Mouse (Mus musculus) intestine, embryonic 16.5 days (tissue): ENCODE measurements at regions not wholly inside any gene's neighbourhood (a gene's known extent, or its start where the extent isn't known, plus 50 kb on each side); places are given as distances from the start of the nearest gene placed in this dataset.

ENCODE experiments used
- ATAC-seq: fragments of 200-750 bp; cut with Nextera tagmentation; 2 replicates; pipeline ENCODE4 v1.8.0; 2017; ENCODE audit warnings: moderate TSS enrichment, moderate library complexity
- H3K27ac ChIP-seq: fragments of 300-500 bp; sonication (generic); 2 replicates; pipeline ENCODE4 v1.5.1; 2014; ENCODE audit warnings: mild to moderate bottlenecking, low read length
- H3K27me3 ChIP-seq: fragments of 300-500 bp; sonication (generic); replicated peaks from 2 replicates; pipeline ENCODE4 v1.6.1; 2014; ENCODE audit warnings: low read length, control low read depth, mixed read lengths; ENCODE audit not compliant: control insufficient read depth, insufficient read depth
- H3K36me3 ChIP-seq: fragments of 300-500 bp; sonication (generic); 2 replicates; pipeline ENCODE4 v1.6.1; 2014; ENCODE audit warnings: low read length, control low read depth; ENCODE audit not compliant: control insufficient read depth, insufficient read depth
- H3K4me1 ChIP-seq: fragments of 300-500 bp; sonication (generic); 2 replicates; pipeline ENCODE4 v1.6.1; 2014; ENCODE audit warnings: low read length, control low read depth, mixed read lengths; ENCODE audit not compliant: control insufficient read depth, insufficient read depth
- H3K4me2 ChIP-seq: fragments of 300-500 bp; sonication (generic); 2 replicates; pipeline ENCODE4 v1.6.1; 2014; ENCODE audit warnings: low read depth, low read length, control low read depth
- H3K4me3 ChIP-seq: fragments of 300-500 bp; sonication (generic); 2 replicates; pipeline ENCODE4 v1.5.1; 2014; ENCODE audit warnings: mild to moderate bottlenecking, low read length
- H3K9ac ChIP-seq: fragments of 300-500 bp; sonication (generic); 2 replicates; pipeline ENCODE4 v1.6.1; 2014; ENCODE audit warnings: low read depth, low read length
- H3K9me3 ChIP-seq: fragments of 300-500 bp; sonication (generic); 2 replicates; pipeline ENCODE4 v1.6.1; 2016; ENCODE audit warnings: low read length, control low read depth; ENCODE audit not compliant: control insufficient read depth
- WGBS: fragments of 180-500 bp; shearing (Covaris S2); extraction: QIAGEN DNeasy Blood & Tissue Kit; methylation state at CpG from one replicate; pipeline ENCODE4 v1.1.7; 2014; 5-methylcytosine and 5-hydroxymethylcytosine counted together

GRCm38 (mm10) chr1:186286401-186286800 is 169.3 kb upstream of the Lyplal1 start:
- no peak overlapping the region for H3K4me3 ChIP-seq
- ATAC-seq = no peak
- H3K9ac ChIP-seq = no peak overlapping the region
- H3K36me3 ChIP-seq = no peaks in the 10 kb centered on the region
- H3K27ac ChIP-seq = no peak overlapping the region
- H3K4me2 ChIP-seq = no peak overlapping the region
- H3K27me3 ChIP-seq = no peaks in the 10 kb centered on the region
- no peaks in the 10 kb centered on the region for H3K4me1 ChIP-seq
- H3K9me3 ChIP-seq = no peaks in the 10 kb centered on the region
- WGBS = 65% methylated on average over 4 of the region's 4 CpGs

GRCm38 (mm10) chr1:186277981-186278634 is 161.0 kb upstream of the Lyplal1 start:
- Histone ChIP-seq H3K4me1 (no peaks in the 10 kb centered on the region), H3K4me3 (no peak overlapping the region), H3K27ac (no peak overlapping the region), H3K9ac (no peak overlapping the region), H3K36me3 (no peaks in the 10 kb centered on the region), H3K9me3 (no peaks in the 10 kb centered on the region), H3K4me2 (no peak overlapping the region), H3K27me3 (no peaks in the 10 kb centered on the region)
- 73% methylated on average over 11 of the region's 11 CpGs for WGBS
- ATAC-seq = no peak

- Histone ChIP-seq H3K4me2 (no peak overlapping the region), H3K27ac (no peak overlapping the region), H3K4me1 (no peaks in the 10 kb centered on the region), H3K9me3 (no peaks in the 10 kb centered on the region), H3K27me3 (no peaks in the 10 kb centered on the region), H3K36me3 (no peaks in the 10 kb centered on the region), H3K9ac (no peak overlapping the region), H3K4me3 (no peak overlapping the region)
- ATAC-seq = no peak
- 75% methylated on average over 2 of the region's 2 CpGs for WGBS
These were observed 154.3 kb upstream of the Lyplal1 start for GRCm38 (mm10) chr1:186271436-186271835.

- H3K4me3 ChIP-seq = no peak overlapping the region
- H3K9ac ChIP-seq = no peak overlapping the region
- no peak overlapping the region for H3K4me2 ChIP-seq
- WGBS = 62% methylated on average over 2 of the region's 2 CpGs
- no peaks in the 10 kb centered on the region for H3K9me3 ChIP-seq
- no peaks in the 10 kb centered on the region for H3K27me3 ChIP-seq
- H3K4me1 ChIP-seq = peaks cover 5% of the 10 kb centered on the region
- H3K36me3 ChIP-seq = no peaks in the 10 kb centered on the region
- no peak for ATAC-seq
- no peak overlapping the region for H3K27ac ChIP-seq
These were observed 150.2 kb upstream of the Lyplal1 start for GRCm38 (mm10) chr1:186267317-186267716.

GRCm38 (mm10) chr1:186264639-186265038 is 147.5 kb upstream of the Lyplal1 start:
- Histone ChIP-seq H3K9ac (no peak overlapping the region), H3K4me1 (peaks cover 11% of the 10 kb centered on the region), H3K36me3 (no peaks in the 10 kb centered on the region), H3K4me2 (no peak overlapping the region), H3K4me3 (no peak overlapping the region), H3K27ac (peak overlapping the region; percentile 54), H3K27me3 (no peaks in the 10 kb centered on the region), H3K9me3 (no peaks in the 10 kb centered on the region)
- ATAC-seq = no peak
- WGBS = 30% methylated on average over 3 of the region's 3 CpGs

GRCm38 (mm10) chr1:186263955-186264354 is 146.8 kb upstream of the Lyplal1 start:
- no peak overlapping the region for H3K27ac ChIP-seq
- ATAC-seq = peak; percentile 44; the same call in 1 of the 2 replicates
- peaks cover 11% of the 10 kb centered on the region for H3K4me1 ChIP-seq
- H3K9me3 ChIP-seq = no peaks in the 10 kb centered on the region
- H3K4me2 ChIP-seq = no peak overlapping the region
- H3K9ac ChIP-seq = no peak overlapping the region
- no peak overlapping the region for H3K4me3 ChIP-seq
- 42% methylated on average over 7 of the region's 7 CpGs for WGBS
- H3K27me3 ChIP-seq = no peaks in the 10 kb centered on the region
- no peaks in the 10 kb centered on the region for H3K36me3 ChIP-seq

- H3K4me1 ChIP-seq = peaks cover 11% of the 10 kb centered on the region
- H3K4me3 ChIP-seq = no peak overlapping the region
- no peak overlapping the region for H3K9ac ChIP-seq
- no peaks in the 10 kb centered on the region for H3K9me3 ChIP-seq
- no peak for ATAC-seq
- 71% methylated on average over 3 of the region's 3 CpGs for WGBS
- H3K4me2 ChIP-seq = no peak overlapping the region
- no peaks in the 10 kb centered on the region for H3K36me3 ChIP-seq
- H3K27ac ChIP-seq = no peak overlapping the region
- no peaks in the 10 kb centered on the region for H3K27me3 ChIP-seq
These were observed 146.1 kb upstream of the Lyplal1 start for GRCm38 (mm10) chr1:186263196-186263595.

- ATAC-seq = no peak
- WGBS = 66% methylated on average over 6 of the region's 6 CpGs
- Histone ChIP-seq H3K4me2 (no peak overlapping the region), H3K4me3 (no peak overlapping the region), H3K27ac (no peak overlapping the region), H3K9ac (no peak overlapping the region), H3K4me1 (peaks cover 11% of the 10 kb centered on the region), H3K9me3 (no peaks in the 10 kb centered on the region), H3K27me3 (no peaks in the 10 kb centered on the region), H3K36me3 (no peaks in the 10 kb centered on the region)
These were observed 144.9 kb upstream of the Lyplal1 start for GRCm38 (mm10) chr1:186262040-186262439.

GRCm38 (mm10) chr1:186261326-186261833 is 144.3 kb upstream of the Lyplal1 start:
- no peak overlapping the region for H3K27ac ChIP-seq
- H3K4me3 ChIP-seq = no peak overlapping the region
- no peak overlapping the region for H3K4me2 ChIP-seq
- H3K9ac ChIP-seq = no peak overlapping the region
- H3K4me1 ChIP-seq = peaks cover 11% of the 10 kb centered on the region
- H3K27me3 ChIP-seq = no peaks in the 10 kb centered on the region
- peak; percentile 50; the same call in 1 of the 2 replicates for ATAC-seq
- H3K36me3 ChIP-seq = no peaks in the 10 kb centered on the region
- no peaks in the 10 kb centered on the region for H3K9me3 ChIP-seq
- 22% methylated on average over 4 of the region's 4 CpGs for WGBS

- H3K27ac ChIP-seq = no peak overlapping the region
- H3K4me3 ChIP-seq = no peak overlapping the region
- ATAC-seq = no peak
- H3K4me2 ChIP-seq = no peak overlapping the region
- H3K9ac ChIP-seq = no peak overlapping the region
- H3K4me1 ChIP-seq = peaks cover 5% of the 10 kb centered on the region; the same call in 1 of the 2 replicates
- 85% methylated on average over 1 of the region's 1 CpGs for WGBS
- H3K36me3 ChIP-seq = no peaks in the 10 kb centered on the region
- H3K9me3 ChIP-seq = no peaks in the 10 kb centered on the region
- H3K27me3 ChIP-seq = no peaks in the 10 kb centered on the region
These were observed 140.5 kb upstream of the Lyplal1 start for GRCm38 (mm10) chr1:186257611-186258010.
